Mouse (Mus musculus) adrenal gland, postnatal 14 days (tissue): ENCODE measurements at regions not wholly inside any gene's neighbourhood (a gene's known extent, or its start where the extent isn't known, plus 50 kb on each side); places are given as distances from the start of the nearest gene placed in this dataset.
"Not testable (repeated sequence)": the region's sequence is repeated elsewhere in the genome, so short reads cannot be mapped to it uniquely, and the experiment has no call there.

Experiments
- DNase-seq: peaks from one replicate; pipeline ENCODE4 v3.0.0; 2021; ENCODE audit warnings: mixed read lengths

GRCm38 (mm10) chr9:92661938-92662337 is 119.9 kb downstream of the Plod2 start:
- no peak for DNase-seq

- no peak for DNase-seq
These were observed 125.4 kb downstream of the Plod2 start for GRCm38 (mm10) chr9:92667361-92667881.

- DNase-seq = no peak
These were observed 129.9 kb downstream of the Plod2 start for GRCm38 (mm10) chr9:92671966-92672365.

- DNase-seq = no peak
These were observed 152.5 kb downstream of the Plod2 start for GRCm38 (mm10) chr9:92694361-92695016.

- no peak for DNase-seq
These were observed 155.9 kb downstream of the Plod2 start for GRCm38 (mm10) chr9:92697971-92698370.

GRCm38 (mm10) chr9:92704752-92705151 is 162.7 kb downstream of the Plod2 start:
- no peak for DNase-seq

GRCm38 (mm10) chr9:92707011-92707410 is 165.0 kb downstream of the Plod2 start:
- no peak for DNase-seq

- DNase-seq = no peak
These were observed 175.2 kb downstream of the Plod2 start for GRCm38 (mm10) chr9:92717176-92717575.

- peak; percentile 63 for DNase-seq
These were observed 176.3 kb downstream of the Plod2 start for GRCm38 (mm10) chr9:92718337-92718736.

GRCm38 (mm10) chr9:92719251-92719650 is 177.2 kb downstream of the Plod2 start:
- no peak for DNase-seq

- no peak for DNase-seq
These were observed 186.8 kb downstream of the Plod2 start for GRCm38 (mm10) chr9:92728864-92729263.

GRCm38 (mm10) chr9:92731396-92731795 is 189.4 kb downstream of the Plod2 start:
- no peak for DNase-seq

- no peak for DNase-seq
These were observed 225.5 kb downstream of the Plod2 start for GRCm38 (mm10) chr9:92767532-92767931.

- no peak for DNase-seq
These were observed 226.4 kb downstream of the Plod2 start for GRCm38 (mm10) chr9:92768432-92768831.

GRCm38 (mm10) chr9:92769528-92769927 is 227.5 kb downstream of the Plod2 start:
- peak; percentile 39 for DNase-seq

- no peak for DNase-seq
These were observed 229.0 kb downstream of the Plod2 start for GRCm38 (mm10) chr9:92771002-92771401.

GRCm38 (mm10) chr9:92771716-92772115 is 229.7 kb downstream of the Plod2 start:
- no peak for DNase-seq

- DNase-seq = no peak
These were observed 241.0 kb downstream of the Plod2 start for GRCm38 (mm10) chr9:92782922-92783454.

- no peak for DNase-seq
These were observed 257.7 kb downstream of the Plod2 start for GRCm38 (mm10) chr9:92799695-92800094.

- no peak for DNase-seq
These were observed 267.4 kb downstream of the Plod2 start for GRCm38 (mm10) chr9:92809469-92809868.

GRCm38 (mm10) chr9:92820721-92821120 is 278.7 kb downstream of the Plod2 start:
- peak; percentile 4 for DNase-seq

- DNase-seq = no peak
These were observed 284.8 kb downstream of the Plod2 start for GRCm38 (mm10) chr9:92826708-92827353.

- DNase-seq = not testable (repeated sequence)
These were observed 294.1 kb downstream of the Plod2 start for GRCm38 (mm10) chr9:92836156-92836555.
